Mouse (Mus musculus) lung, embryonic 14.5 days (tissue): ENCODE results near the gene Nfix. TPM values are rescaled to one million over a fixed set of nuclear protein-coding genes. Genes with fewer than 3 reads are reported as not detected.

Experiments
- ATAC-seq: fragments of 200-750 bp; cut with Nextera tagmentation; 2 replicates; pipeline ENCODE4 v1.8.0; 2017; ENCODE audit warnings: mild to moderate bottlenecking, moderate TSS enrichment, moderate library complexity; ENCODE audit not compliant: insufficient read depth
- DNase-seq: peaks from one replicate; pipeline ENCODE4 v3.0.0-alpha.2; 2015
- H3K27ac ChIP-seq: fragments of 300-500 bp; sonication (generic); 2 replicates; pipeline ENCODE4 v1.5.1; 2014; ENCODE audit warnings: low read depth, mild to moderate bottlenecking, moderate library complexity
- H3K27me3 ChIP-seq: fragments of 300-500 bp; sonication (generic); 2 replicates; pipeline ENCODE4 v1.6.1; 2014; ENCODE audit warnings: low read length, control low read depth; ENCODE audit not compliant: insufficient read depth
- H3K36me3 ChIP-seq: fragments of 300-500 bp; sonication (generic); 2 replicates; pipeline ENCODE4 v1.6.1; 2014; ENCODE audit warnings: control low read depth; ENCODE audit not compliant: insufficient read depth
- H3K4me1 ChIP-seq: fragments of 300-500 bp; sonication (generic); 2 replicates; pipeline ENCODE4 v1.6.1; 2014; ENCODE audit warnings: antibody characterized with exemption, control low read depth; ENCODE audit not compliant: insufficient read depth
- H3K4me2 ChIP-seq: fragments of 300-500 bp; sonication (generic); 2 replicates; pipeline ENCODE4 v1.6.1; 2014; ENCODE audit warnings: mild to moderate bottlenecking
- H3K4me3 ChIP-seq: fragments of 300-500 bp; sonication (generic); 2 replicates; pipeline ENCODE4 v1.5.1; 2014; ENCODE audit warnings: low read depth, low read length
- H3K9ac ChIP-seq: fragments of 300-500 bp; sonication (generic); 2 replicates; pipeline ENCODE4 v1.6.1; 2014
- H3K9me3 ChIP-seq: fragments of 300-500 bp; sonication (generic); 2 replicates; pipeline ENCODE4 v1.6.1; 2016; ENCODE audit warnings: low read depth, low read length, control low read depth
- CTCF ChIP-seq: IDR thresholded peaks from 2 replicates; pipeline ENCODE4 v1.5.1; 2016; ENCODE audit warnings: antibody characterized with exemption, low read depth
- WGBS: fragments of 180-500 bp; shearing (Covaris S2); extraction: QIAGEN DNeasy Blood & Tissue Kit; methylation state at CpG from one replicate; pipeline ENCODE4 v1.1.7; 2014; 5-methylcytosine and 5-hydroxymethylcytosine counted together
- polyA plus RNA-seq: library from polyadenylated mRNA; unstranded; fragments of >200 nt; fragmentation: Nextera tagmentation; extraction: Ambion mirVana; gene quantifications from 2 replicates; pipeline ENCODE4 v1.2.1, GENCODE M21; 2014

Gene Nfix
- polyA plus RNA-seq, 1 experiment from 2014 or later: 42.3 TPM

DNA sequence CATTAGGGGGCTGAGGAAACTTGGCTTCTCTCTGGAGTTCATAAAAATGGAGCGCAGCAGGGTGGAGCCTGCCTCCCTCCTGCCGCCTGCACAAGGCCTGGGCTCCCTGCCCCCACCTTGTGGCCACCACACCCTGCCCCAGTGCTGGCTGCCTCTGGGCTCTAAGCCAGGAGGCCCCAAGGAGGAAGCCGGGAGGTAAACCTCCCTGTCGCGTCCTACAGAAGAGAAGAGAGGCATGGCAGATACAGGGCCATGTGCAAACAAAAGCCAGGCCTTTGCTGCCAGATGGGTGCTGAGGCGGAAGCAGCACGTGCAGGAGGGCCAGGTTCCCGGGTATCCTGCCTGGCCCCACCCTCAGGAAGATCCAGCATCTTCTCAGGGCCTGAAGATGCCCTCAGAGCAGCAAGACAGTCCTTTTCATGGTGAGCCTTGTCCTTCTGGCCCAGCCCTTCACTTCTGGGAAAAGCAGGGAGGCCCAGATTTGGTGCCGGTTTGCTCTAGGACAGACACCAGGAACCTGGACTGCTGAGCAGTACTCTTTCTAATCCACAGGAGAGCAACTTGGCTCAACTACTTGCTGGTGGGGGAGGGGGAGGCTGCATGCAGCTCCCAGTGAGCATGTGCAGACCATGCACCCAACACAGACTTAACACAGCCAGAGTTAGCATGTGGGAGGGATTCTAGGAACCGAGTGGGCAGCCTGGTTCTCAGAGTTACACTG lies 77.1 kb downstream of the Nfix start, which contains the start of gene G430095P16Rik:
Gene G430095P16Rik (plus strand): TSS at position 158 of the 721 bp plus-strand sequence.
- peak; percentile 67 for TF ChIP-seq CTCF
- Histone ChIP-seq H3K9me3 (no peaks in the 10 kb centered on the region), H3K27me3 (no peaks in the 10 kb centered on the region), H3K4me1 (peaks cover 37% of the 10 kb centered on the region), H3K9ac (peak within 1 kb of the TSS; percentile 49), H3K27ac (peak within 1 kb of the TSS; percentile 97), H3K4me2 (peak within 1 kb of the TSS; percentile 56), H3K4me3 (peak within 1 kb of the TSS; percentile 17), H3K36me3 (peaks cover 87% of the 10 kb centered on the region)
- WGBS: 4% methylated on average over 10 of the region's 10 CpGs
- peak; percentile 87 for ATAC-seq
- DNase-seq: peak; percentile 93

- Histone ChIP-seq H3K4me2 (peak overlapping the region; percentile 56), H3K9me3 (no peaks in the 10 kb centered on the region), H3K4me3 (peak overlapping the region; percentile 17; the same call in 1 of the 2 replicates), H3K36me3 (peaks cover 89% of the 10 kb centered on the region), H3K9ac (peak overlapping the region; percentile 49), H3K27ac (peak overlapping the region; percentile 97), H3K4me1 (peaks cover 37% of the 10 kb centered on the region), H3K27me3 (no peaks in the 10 kb centered on the region)
- 44% methylated on average over 6 of the region's 6 CpGs for WGBS
- DNase-seq (no peak), ATAC-seq (no peak)
- TF ChIP-seq CTCF: no peak
These were observed 77.7 kb downstream of the Nfix start for GRCm38 (mm10) chr8:84722530-84722849.

DNA sequence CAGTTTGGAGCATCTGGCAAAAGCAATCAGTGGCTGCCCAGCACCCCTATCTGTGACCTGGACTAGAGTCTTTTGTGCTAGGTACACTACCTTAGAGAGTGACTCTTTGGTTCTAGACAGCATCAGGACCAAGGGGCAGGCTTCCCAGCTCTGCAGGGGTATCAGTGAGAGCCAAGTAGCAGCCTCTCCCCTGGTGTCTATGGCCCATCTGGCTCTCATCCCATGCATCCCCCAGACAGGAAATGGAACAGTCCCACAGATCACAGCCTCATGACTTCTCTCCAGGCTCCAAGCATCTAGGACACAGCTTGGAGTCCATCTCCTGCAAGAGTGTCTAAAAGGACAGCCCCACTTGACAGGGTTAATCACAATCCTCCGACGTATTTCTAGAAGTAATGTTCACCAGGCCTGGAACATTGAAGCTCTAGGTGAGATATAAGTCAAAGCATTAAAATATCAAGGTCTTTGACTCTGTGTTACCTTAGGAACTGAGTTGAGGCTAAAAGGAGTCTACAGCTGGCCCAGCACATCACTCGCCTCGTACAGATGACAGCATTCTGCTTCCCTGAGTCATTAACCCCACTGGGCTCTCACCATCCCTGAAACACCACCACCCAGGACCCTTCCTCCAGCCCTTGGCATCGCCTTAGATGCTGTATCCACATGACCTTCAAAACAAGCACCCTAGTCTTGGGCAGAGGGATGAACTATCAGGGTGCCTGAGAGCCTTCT lies 81.0 kb downstream of the Nfix start:
- DNase-seq (peak; percentile 37), ATAC-seq (no peak)
- WGBS: 67% methylated on average over 5 of the region's 5 CpGs
- Histone ChIP-seq H3K36me3 (peaks cover 78% of the 10 kb centered on the region), H3K4me2 (no peak overlapping the region), H3K9ac (no peak overlapping the region), H3K4me1 (peaks cover 28% of the 10 kb centered on the region), H3K4me3 (no peak overlapping the region), H3K27me3 (0 out of 2 replicates have a peak, but pooled peaks cover 6% of the 10 kb centered on the region), H3K9me3 (no peaks in the 10 kb centered on the region), H3K27ac (no peak overlapping the region)
- TF ChIP-seq CTCF: no peak

DNA sequence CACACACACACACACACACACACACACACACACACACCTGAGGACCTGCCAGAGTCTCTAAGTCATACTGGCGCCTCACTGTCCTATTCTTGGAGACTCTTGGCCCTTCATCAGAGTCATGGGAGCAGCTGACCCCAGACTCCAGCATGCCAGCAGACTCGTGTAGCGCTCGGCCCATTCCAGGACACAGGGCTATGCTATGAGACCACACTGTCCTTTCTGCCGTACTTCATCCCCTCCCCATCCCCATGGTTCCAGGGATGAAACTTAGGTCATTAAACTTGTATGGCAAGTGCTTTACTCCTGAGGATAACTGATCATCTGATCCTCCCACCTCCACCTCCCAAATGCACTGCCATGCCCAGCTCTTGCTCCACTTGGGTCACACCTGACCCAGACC lies 81.7 kb downstream of the Nfix start:
- no peak for TF ChIP-seq CTCF
- no peaks in the 10 kb centered on the region for H3K9me3 ChIP-seq
- ATAC-seq: no peak
- H3K9ac ChIP-seq: no peak overlapping the region
- DNase-seq: no peak
- WGBS: 84% methylated on average over 5 of the region's 5 CpGs
- peaks cover 28% of the 10 kb centered on the region for H3K4me1 ChIP-seq
- H3K36me3 ChIP-seq: peaks cover 77% of the 10 kb centered on the region
- H3K4me3 ChIP-seq: no peak overlapping the region
- no peak overlapping the region for H3K4me2 ChIP-seq
- H3K27me3 ChIP-seq: 0 out of 2 replicates have a peak, but pooled peaks cover 6% of the 10 kb centered on the region
- no peak overlapping the region for H3K27ac ChIP-seq

- Histone ChIP-seq H3K27me3 (0 out of 2 replicates have a peak, but pooled peaks cover 6% of the 10 kb centered on the region), H3K4me1 (peaks cover 23% of the 10 kb centered on the region), H3K27ac (no peak overlapping the region; the same call in 1 of the 2 replicates), H3K4me3 (no peak overlapping the region), H3K4me2 (no peak overlapping the region), H3K36me3 (peaks cover 68% of the 10 kb centered on the region), H3K9me3 (no peaks in the 10 kb centered on the region), H3K9ac (no peak overlapping the region)
- ATAC-seq (no peak), DNase-seq (no peak)
- 89% methylated on average over 11 of the region's 11 CpGs for WGBS
- TF ChIP-seq CTCF: no peak
These were observed 83.4 kb downstream of the Nfix start for GRCm38 (mm10) chr8:84716790-84717189.

- Histone ChIP-seq H3K36me3 (peaks cover 63% of the 10 kb centered on the region), H3K4me3 (no peak overlapping the region), H3K27ac (no peak overlapping the region; the same call in 1 of the 2 replicates), H3K27me3 (0 out of 2 replicates have a peak, but pooled peaks cover 6% of the 10 kb centered on the region), H3K4me1 (peaks cover 28% of the 10 kb centered on the region), H3K9me3 (no peaks in the 10 kb centered on the region), H3K4me2 (no peak overlapping the region), H3K9ac (no peak overlapping the region)
- ATAC-seq: no peak
- WGBS: 22% methylated on average over 27 of the region's 27 CpGs
- TF ChIP-seq CTCF: no peak
- DNase-seq: no peak
These were observed 84.2 kb downstream of the Nfix start for GRCm38 (mm10) chr8:84715893-84716468.

DNA sequence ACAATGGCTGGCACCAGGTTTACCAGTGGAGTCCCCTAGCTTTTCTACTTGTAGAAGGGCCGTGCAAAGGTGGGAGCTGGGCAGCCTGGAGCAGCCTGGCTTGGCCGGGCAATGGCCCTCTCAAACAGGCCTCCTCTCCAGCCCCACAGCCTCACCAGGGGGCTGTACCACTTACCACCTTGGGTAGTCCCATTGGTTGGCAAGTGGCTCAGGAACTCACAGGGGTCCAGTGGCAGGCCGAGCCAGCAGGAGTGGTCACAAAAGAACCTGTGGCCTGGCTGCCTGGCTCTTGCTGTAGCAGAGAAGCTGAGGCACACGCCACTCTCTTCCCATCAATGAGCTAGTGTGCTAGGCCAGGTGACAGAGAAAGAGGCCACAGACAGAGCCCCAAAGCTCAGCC lies 86.0 kb downstream of the Nfix start:
- H3K4me1 ChIP-seq: peaks cover 31% of the 10 kb centered on the region
- H3K4me2 ChIP-seq: no peak overlapping the region
- H3K36me3 ChIP-seq: peaks cover 49% of the 10 kb centered on the region
- 63% methylated on average over 4 of the region's 4 CpGs for WGBS
- peak overlapping the region; percentile 95 for H3K27ac ChIP-seq
- no peaks in the 10 kb centered on the region for H3K9me3 ChIP-seq
- H3K4me3 ChIP-seq: no peak overlapping the region
- no peak for ATAC-seq
- DNase-seq: no peak
- TF ChIP-seq CTCF: no peak
- no peak overlapping the region for H3K9ac ChIP-seq
- 0 out of 2 replicates have a peak, but pooled peaks cover 6% of the 10 kb centered on the region for H3K27me3 ChIP-seq
